Mouse (Mus musculus): ENCODE measurements around the gene Tmsb10.

Tmsb10 gene

DNA sequence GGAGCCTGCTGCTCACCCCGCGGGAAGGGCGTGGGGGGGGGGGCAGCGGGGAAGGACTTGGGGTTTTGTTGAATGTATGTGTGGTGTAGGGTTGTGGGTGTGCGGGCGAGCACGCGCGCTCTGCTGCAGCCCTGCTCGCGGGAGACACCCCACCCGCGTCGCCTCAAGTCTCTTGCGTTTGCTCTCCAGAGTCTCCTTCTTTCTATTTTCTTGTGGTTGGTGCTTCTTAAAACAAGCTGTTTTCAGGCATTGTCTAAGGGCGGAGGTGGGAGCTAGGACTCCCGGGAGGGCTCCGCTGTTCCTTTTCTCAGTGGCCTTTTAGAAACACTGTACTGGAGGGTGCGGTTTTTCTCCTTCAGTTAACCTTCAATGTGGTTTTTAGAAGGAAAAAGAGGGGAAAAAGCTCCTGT, at the start of gene Tmsb10:
TSS of gene Tmsb10 (minus strand) at position 87 of the 410 bp plus-strand sequence.
- peak; percentile 77 for DNase-seq (ENCODE audit: low read depth, low spot score)

DNA sequence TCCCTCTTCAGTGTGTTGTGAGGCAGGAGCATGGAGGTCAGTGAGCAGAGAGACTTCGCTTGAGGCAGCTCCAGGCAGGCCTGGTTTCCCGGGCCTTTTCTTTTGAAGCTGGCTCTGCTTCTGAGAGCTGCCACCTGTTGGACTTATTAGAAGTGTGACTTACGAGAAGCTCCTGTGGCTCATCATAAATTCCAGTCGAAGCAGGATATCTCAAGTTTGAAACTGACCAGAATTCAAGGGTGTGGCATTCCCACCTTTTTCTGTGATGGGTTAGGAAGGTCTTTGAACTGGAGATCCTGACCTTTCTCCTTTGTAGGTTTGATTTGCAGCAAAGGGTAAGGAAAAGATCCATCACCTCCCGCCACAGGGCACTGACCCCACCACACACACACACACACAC, 45.1 kb upstream of the Tmsb10 start:
- peak; percentile 18 for DNase-seq (ENCODE audit: low read depth, low spot score)

DNA sequence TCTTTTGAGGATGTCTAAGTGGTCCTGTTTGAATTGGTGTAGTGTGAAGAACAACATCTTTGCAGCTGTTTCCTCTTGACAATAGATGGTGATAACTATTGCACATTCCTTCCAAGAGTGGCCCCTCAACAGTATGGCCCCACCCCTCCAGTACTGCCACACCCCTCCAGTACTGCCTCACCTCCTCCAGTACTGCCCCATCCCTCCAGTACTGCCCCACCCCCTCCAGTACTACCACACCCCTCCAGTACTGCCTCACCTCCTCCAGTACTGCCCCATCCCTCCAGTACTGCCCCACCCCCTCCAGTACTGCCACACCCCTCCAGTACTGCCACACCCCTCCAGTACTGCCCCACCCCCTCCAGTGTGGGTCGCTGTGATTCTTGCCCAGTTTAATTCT, 43.8 kb upstream of the Tmsb10 start:
- DNase-seq (ENCODE audit: low read depth, low spot score): peak; percentile 72

DNA sequence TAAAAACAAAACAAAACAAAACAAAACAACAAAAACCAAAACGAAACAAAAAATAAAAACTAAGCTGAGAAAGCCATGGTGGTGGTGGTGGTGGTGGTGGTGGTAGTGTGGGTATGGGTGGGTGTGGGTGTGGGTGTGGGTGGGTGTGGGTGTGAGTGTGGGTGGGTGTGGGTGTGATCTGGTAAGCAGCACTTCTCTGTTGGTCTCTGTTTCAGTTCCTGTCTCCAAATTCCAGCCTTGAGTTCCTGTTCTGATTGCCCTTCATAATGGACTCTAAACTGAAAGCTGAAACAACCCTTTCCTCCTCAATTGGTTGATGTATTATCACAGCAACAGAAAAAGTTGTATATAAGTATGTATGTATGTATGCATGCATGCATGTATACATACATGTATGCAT, 40.3 kb upstream of the Tmsb10 start:
- DNase-seq (ENCODE audit: low read depth, low spot score): no peak

DNA sequence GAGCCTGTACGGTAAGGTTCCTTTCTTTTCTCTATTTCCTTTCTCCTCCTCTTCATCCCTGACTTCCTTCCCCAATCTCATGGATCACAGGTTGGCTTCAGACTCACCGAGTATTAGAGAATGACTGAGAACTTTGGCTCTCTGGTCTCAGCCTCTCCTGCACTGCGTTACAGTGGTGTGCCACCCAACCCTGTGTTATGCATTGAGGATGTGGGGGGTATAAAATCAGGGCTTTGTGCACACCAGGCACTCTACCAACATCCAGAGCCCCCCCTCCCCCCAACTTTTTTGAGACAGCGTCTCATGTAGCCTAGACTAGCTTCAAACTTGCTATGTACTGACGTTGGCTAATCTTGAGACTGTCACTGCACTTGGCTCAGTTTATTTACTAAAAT, 35.1 kb upstream of the Tmsb10 start:
- DNase-seq (ENCODE audit: low read depth, low spot score): no peak

DNA sequence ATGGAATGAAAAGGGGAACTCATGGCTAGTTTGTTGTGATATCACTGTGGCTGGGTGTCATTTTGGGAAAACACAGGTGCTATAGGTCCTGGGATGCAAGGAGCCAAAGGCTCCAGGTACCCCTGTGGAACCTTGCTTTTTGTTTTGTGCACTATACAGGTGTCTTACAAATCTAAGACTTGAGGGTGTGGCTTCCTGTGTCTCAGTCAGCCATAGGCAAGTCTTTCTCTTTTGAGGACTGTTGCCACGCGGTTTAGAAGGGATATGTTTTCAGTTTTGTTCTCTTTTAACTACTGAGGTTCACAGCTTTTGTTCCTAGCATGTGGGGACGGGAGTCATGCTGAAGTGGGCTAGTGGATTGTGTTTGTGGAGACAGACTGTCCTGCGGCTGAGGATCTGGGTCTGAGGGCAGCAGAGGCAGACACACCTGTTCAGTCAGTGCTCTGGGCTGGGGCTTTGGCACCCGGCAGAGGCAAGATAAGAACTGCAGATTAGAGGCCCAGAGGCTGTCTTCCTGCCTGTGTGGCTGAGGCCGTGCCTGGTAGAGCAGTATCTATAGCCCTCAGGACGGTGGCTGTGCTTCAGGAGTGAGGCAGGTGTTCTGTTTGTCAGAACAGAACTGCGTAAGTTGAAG, 34.6 kb upstream of the Tmsb10 start:
- DNase-seq (ENCODE audit: low read depth, low spot score): peak; percentile 16

DNA sequence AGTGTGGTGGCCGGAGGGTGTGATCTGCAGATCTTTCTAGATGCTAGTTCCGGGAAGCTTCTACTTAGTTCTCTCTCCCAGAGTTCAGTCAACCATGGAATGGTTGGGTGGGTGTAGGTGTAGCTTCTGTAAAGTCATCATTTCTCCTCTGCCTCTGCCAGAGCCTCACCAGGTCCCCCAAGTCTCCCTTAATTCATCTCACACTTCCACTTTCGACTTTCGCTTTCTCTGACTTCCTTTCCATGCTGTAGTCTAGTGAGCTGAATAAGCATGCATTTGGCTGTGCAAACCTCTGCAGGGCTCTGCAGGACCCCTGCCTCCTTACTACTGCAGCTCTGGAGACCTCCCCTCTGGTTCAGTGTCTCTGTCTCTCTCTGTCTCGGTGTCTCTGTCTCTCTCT, 31.7 kb upstream of the Tmsb10 start:
- no peak for DNase-seq (ENCODE audit: low read depth, low spot score)

DNA sequence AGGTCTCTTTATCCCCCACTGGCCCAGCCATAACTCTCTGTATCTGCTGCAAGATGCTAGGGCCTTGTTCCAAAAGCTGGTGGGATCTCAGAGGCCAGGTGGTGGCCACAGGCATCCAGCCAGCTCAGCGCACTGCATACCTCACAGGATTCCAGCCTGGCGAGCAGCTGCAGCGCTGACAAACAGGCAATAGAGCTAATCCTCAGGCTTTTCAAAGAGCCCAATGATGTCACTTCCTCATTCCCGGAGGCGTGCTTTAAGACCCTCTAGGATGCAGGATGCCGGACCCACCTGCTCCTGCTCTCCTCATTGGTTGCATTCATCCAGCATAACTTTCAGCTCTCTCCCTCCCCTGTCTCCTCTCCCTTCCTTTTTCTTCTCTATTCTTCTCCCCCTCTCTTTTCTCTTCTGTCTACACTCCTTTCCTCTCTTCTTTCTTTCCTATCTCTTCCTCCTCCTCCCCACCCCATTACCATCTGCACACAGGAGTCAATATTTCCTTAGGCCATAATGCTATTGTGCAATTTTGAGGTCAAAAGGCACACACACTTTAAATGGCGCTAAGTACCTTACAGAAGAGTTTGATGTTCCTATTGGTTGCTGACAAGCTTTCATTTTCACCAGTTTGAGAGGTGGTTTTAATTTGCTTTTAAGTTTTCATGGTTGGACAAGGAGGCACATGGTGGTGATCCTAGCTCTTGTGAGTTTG, 30.6 kb upstream of the Tmsb10 start:
- DNase-seq (ENCODE audit: low read depth, low spot score): peak; percentile 53

DNA sequence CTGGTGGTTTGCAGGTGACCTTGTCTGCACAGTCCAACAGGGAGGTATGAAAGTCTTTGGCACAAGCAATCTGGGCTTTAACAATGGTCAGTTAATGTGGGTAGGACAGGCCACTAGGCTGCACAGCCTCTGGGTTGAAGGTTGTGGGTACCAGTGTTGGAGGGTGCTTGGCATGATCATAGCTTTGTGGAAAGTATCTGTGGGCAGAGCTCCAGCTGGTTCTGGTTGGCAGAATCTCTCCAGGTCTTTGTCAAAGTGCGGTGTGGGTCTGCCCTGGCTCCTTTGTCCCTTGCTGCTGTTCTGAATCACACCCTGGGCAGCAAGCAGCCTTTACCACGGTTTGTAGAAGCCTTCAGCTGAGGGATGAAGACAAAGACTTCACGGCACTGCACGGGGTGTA, 24.0 kb upstream of the Tmsb10 start:
- DNase-seq (ENCODE audit: low read depth, low spot score): no peak

DNA sequence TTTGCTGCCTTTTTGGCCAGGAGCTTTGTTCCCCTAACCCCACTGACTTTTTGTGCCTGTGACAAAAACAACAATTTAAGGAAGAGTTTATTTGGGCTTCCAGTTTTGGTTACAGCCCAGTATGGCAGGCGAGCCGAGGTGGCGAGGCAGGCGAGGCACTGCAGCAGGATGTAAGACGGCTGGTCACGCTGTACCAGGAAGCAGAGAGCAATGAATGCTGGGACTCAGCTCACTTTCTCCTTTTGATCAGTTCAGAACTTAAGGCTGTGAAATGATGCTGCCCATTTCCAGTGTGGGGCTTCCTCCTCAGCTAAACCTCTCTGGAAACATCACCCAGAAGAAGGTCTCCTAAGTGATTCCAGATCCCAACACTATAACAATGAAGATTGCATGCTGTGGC, 23.3 kb upstream of the Tmsb10 start:
- DNase-seq (ENCODE audit: low read depth, low spot score): no peak

DNA sequence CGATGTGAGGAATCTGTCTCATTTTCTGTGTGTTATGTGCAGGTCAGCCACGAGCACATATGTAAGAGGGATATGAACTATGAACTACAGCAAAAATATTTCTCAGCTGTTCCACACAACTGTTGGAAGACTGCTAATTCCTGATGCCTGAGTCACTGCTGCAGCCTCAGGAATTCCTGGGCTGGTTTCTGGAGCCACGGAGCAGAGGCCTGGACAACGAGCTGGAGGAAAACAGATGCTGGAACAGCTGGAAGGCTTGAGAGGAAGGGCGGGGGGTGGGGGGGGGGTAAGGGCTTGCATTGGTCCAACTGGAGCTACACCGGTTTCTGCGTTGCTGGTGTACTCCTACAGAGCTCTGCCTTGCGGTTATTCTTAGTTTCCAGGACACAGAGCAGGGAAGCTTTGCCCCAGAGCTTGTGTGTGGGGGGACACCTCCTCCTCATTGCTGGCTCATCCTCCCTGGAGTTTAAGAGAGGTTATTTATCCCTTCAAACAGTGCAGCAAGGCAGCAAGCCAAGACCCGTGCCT, 22.6 kb upstream of the Tmsb10 start:
- peak; percentile 30 for DNase-seq (ENCODE audit: low read depth, low spot score)

DNA sequence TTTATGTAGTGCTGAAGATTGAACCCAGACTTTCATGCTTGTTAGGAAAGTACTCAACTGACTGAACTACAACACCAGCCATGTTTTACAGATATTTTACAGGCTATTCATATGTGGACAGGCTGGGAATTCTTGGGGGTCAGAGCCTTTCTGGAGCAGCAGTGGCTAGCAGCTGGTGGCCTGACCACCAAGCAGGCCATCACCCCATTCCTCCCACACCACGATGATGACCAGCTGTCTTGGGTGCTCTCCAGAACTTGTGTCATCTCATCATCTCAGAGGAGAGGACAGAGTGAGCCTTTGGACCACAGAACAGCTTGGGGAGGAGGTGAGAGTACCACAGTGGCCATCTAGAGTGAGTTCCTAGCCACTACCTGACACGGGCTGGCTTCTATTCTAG, 18.3 kb upstream of the Tmsb10 start:
- no peak for DNase-seq (ENCODE audit: low read depth, low spot score)

DNA sequence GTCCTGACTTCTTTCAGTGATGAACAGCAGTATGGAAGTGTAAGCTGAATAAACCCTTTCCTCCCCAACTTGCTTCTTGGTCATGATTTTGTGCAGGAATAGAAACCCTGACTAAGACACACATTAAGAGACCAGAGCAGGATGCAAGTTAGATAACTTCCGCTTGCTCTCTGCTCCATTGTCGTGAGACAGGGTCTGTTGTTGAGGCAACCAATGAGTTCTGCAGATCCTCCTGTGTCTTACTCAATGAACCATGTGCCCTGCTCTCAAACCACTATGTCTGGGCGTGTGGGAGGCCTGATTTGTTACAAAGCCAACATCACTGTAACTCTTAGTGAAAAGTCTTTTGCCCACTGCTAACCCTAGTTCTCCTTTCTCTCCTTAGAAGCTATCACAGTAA, 12.5 kb upstream of the Tmsb10 start:
- DNase-seq (ENCODE audit: low read depth, low spot score): no peak

DNA sequence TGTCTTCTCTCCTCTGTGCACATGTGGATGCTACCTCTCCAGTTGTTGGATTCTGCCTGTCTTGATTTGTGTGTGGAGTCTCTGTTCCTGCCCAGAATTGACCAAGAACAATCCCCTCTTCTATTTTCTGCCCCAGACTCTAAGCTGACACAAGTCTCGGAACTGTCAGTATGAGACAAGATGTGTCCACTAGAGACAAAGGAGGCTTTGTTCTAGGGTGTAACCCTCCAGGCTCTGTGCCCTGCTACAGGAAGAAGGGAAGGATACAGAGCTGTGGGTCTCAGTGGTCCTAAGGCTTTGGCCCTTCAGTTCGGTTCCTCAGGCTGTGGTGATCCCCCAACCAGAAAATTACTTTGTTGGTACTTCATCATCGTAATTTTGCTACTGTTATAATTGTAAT, 11.2 kb upstream of the Tmsb10 start:
- DNase-seq (ENCODE audit: low read depth, low spot score): no peak

DNA sequence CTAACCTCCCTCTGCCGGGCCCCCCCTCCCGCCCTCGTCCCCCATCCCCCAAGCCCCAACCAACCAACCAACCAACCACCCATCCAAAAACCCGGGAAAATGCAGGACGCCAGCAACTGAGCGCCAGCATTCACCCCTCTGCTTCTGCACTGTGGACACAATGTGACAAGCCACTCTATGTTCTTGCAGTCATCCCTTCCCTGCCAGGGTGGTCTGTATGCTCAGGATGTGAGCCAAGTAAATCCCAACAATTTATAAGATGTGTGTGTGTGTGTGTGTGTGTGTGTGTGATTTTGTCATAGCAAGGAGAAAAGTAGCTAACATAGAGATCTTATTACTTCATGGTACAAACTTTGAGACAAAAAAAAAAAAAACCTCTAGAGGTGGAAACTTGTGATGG, 6.7 kb upstream of the Tmsb10 start:
- no peak for DNase-seq (ENCODE audit: low read depth, low spot score)

DNA sequence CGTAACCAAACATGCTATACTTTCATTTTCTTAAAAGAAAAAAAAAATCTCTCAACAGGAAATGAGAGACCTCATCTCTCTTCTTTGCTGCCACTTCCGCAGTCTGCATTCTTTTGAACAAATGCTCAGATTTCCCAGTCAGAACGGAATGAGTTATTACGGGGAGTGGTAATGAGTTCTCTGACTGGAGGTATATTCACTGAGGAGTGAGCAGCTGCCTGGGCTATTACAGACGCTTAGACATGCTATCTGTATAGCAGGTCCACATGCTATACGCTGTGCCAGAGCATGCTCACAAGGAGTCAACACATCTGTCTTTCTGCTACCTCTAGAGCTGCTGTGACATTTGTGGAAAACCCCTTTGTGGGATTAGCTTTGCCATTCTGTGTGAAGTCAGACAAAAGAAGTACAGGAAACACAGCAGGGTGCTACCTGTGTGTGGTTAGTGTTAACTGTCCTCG, 3.8 kb upstream of the Tmsb10 start:
- peak; percentile 52 for DNase-seq (ENCODE audit: low read depth, low spot score)

DNA sequence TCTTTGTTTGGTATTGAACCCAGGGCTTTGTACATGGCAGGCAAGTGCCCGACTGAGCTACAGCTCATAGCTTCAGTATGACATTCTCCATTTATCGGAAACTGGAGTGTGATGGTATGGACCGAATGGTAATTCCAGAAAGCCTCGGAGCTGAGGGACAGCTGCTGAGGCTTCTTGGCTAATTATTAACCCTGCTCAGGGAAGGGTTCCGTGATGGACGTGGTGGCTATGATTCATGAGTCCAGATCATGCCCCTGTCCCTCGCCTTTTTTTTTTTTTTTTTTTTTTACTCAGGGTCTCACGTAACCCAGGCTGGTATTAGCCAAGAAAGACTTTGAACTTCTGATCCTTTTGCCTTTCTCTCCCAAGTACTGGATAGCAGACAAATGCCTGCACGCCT, 3.1 kb upstream of the Tmsb10 start:
- DNase-seq (ENCODE audit: low read depth, low spot score): no peak

DNA sequence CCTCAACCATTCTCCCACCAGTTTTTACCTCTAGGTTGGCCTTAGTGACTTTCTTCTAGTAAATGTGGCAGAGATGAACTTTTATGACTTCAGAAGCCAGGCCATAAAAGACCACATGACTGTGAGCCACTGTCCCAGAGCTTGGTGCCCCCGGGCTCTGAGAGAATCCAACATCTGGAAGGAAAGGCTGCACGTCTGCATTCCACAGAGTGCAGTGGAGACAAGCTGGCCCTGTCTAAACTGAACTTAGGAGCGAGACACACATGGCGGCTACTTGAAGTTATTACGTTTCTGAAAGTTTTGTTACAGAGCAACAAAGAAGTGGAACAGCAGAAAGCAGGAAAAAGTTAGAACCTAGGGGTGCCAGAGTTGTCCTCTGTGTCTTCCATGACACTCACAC, 2.1 kb upstream of the Tmsb10 start:
- DNase-seq (ENCODE audit: low read depth, low spot score): no peak

DNA sequence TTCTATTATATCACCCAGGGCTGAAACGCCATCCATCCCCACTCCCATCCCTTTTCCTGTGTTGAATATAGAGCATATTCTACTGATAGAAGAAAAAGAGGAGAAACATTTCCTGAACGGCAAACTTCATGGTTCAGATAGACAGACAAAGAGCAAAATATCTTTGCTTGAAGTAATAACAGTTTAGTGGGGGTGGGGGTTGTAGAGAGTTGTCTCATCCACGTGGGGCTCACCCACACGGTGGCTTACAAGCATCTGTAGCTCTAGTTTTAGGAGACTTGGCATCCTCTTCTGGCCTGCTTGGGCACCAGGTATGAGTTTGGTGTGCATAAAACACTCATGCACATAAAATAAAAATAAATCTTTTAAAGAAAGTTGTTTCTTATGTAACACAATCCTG, 627 bp upstream of the Tmsb10 start:
- no peak for DNase-seq (ENCODE audit: low read depth, low spot score)

DNA sequence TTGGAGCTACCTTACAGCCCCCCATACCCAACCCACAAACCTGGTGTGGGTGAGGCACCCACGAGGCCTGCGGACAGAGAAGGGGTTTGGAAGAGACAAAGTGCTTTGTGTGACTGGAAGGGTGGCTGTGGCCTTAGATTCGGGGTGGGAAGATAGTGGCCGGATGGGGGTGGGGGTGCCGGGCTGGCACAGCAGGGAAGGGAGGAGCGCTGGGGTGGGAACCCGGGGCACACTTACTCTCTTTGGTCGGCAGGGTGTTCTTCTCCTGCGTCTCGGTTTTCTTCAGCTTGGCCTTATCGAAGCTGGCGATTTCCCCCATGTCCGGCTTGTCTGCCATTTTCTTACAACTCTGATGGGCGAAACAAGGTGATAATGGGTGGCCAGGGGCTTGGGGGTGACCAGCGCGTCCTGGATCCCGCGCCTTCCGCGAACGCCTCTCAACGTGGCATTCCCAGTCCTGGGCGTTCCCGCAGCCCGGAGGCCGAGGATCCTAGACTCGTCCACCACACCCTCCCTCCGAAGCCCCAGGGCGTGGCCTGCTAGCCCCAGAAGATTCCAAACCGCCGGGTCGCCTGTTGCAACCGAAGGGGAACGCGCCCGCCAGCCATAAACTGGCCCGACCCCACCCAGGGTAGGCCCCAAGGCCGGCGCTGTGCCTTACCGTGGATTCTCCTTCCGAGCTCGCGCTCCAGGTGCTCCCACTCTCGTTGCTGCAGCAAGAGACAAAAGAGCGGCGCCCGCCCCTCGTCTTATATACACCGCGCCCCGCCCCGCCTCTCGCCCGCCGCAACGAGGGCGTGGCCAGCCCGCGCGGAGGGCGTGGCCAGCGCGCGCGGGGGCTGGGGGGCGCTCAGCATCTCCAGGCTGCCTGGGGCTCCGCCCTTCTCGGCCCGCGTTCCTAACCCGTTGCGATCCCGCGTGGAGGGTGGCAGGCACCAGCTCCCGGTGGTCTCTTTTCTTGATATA, 589 bp downstream of the Tmsb10 start:
- peak; percentile 88 for DNase-seq (ENCODE audit: low read depth, low spot score)

DNA sequence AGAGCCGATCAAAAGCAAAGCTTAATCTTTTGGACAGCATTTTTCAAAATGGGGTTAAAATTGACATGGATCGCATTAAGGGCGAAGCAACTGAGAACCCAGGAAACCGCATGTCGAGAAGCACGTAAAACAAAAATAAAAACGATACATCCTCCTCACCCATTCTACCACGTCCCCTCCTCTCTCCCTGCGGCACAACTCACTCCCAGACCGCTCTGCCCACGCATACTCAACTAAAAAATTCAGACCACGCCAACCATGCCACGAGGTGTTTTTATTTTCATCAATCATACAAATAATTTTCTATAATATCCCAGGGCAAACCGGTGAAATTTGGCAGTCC, 1.5 kb downstream of the Tmsb10 start:
- DNase-seq (ENCODE audit: low read depth, low spot score): no peak

Measured in R1 (cell line).